In genomic region chr17:78587174-78587573, GRCm38 (mm10) we compare ENCODE assay signal across 10 mouse cellular contexts.
DNase-seq lines count a peak whose midpoint lies in the region; ATAC-seq and TF ChIP-seq lines count a peak whose summit lies in the region.
"Had no signal": no experiment of that assay in that cellular context is flagged by ENCODE, and none has a peak within 500 bp of the region (broad histone marks: within the 10 kb centered on the region; RNA-seq: fewer than 3 reads in every experiment).

No protein-coding gene starts in this region.

- no peak for TF ChIP-seq EP300 in stomach, postnatal 0 days (optimal IDR thresholded peaks at IDR 0.05)

- H3K9me3 ChIP-seq in stomach, embryonic 15.5 days: no peaks in the 10 kb centered on the region
- no peaks in the 10 kb centered on the region for H3K9me3 ChIP-seq in stomach, postnatal 0 days (ENCODE audit: control insufficient read depth, low read length)
- H3K9me3 ChIP-seq in liver, embryonic 16.5 days (replicated peaks; ENCODE audit: control insufficient read depth, low read length): no peaks in the 10 kb centered on the region

- H3K27ac ChIP-seq in stomach, embryonic 15.5 days: no peak overlapping the region
- H3K27ac ChIP-seq in stomach, postnatal 0 days (replicated peaks): no peak overlapping the region
- peak overlapping the region; percentile 74 for H3K27ac ChIP-seq in liver, embryonic 16.5 days (ENCODE audit: low read length)

- H3K4me2 ChIP-seq in stomach, embryonic 15.5 days: peak overlapping the region; percentile 5; the same call in 1 of the 2 replicates
- H3K4me2 ChIP-seq in stomach, postnatal 0 days (replicated peaks; ENCODE audit: low read depth): no peak overlapping the region
- peak overlapping the region; percentile 62 for H3K4me2 ChIP-seq in liver, embryonic 16.5 days (ENCODE audit: low read depth, low read length)

- ATAC-seq in stomach, embryonic 15.5 days (ENCODE audit: insufficient read depth, low FRiP score, low read depth): peak; percentile 78; the same call in 1 of the 2 replicates
- ATAC-seq in stomach, postnatal 0 days (ENCODE audit: low FRiP score, low TSS enrichment): no peak
- peak; percentile 91 for ATAC-seq in liver, embryonic 16.5 days (ENCODE audit: low read depth)

- TF ChIP-seq CTCF in stomach, postnatal 0 days (IDR thresholded peaks at IDR 0.05; ENCODE audit: low read depth): no peak

- no peak overlapping the region for H3K4me3 ChIP-seq in stomach, embryonic 15.5 days (replicated peaks)
- H3K4me3 ChIP-seq in stomach, postnatal 0 days (ENCODE audit: low read depth, low read length): no peak overlapping the region
- H3K4me3 ChIP-seq in liver, embryonic 16.5 days (ENCODE audit: low read depth, low read length): peak overlapping the region; percentile 43
- H3K4me3 ChIP-seq: layer of hippocampus, adult 2 months had no signal

- no peaks in the 10 kb centered on the region for H3K4me1 ChIP-seq in stomach, embryonic 15.5 days
- H3K4me1 ChIP-seq in stomach, postnatal 0 days (replicated peaks; ENCODE audit: control insufficient read depth, insufficient read depth): no peaks in the 10 kb centered on the region
- peaks cover 22% of the 10 kb centered on the region for H3K4me1 ChIP-seq in liver, embryonic 16.5 days (ENCODE audit: control insufficient read depth, low read depth, low read length)

- 9% methylated on average over 7 of the region's 7 CpGs for WGBS in stomach, embryonic 15.5 days
- WGBS in stomach, postnatal 0 days: 12% methylated on average over 7 of the region's 7 CpGs
- 1% methylated on average over 7 of the region's 7 CpGs for WGBS in liver, embryonic 16.5 days (ENCODE audit: insufficient replicate concordance)

- no peaks in the 10 kb centered on the region for H3K36me3 ChIP-seq in stomach, embryonic 15.5 days
- no peaks in the 10 kb centered on the region for H3K36me3 ChIP-seq in stomach, postnatal 0 days (ENCODE audit: control insufficient read depth, insufficient read depth, low read length)
- no peaks in the 10 kb centered on the region for H3K36me3 ChIP-seq in liver, embryonic 16.5 days (ENCODE audit: control insufficient read depth, insufficient read depth)

- DNase-seq in adrenal gland, postnatal 10 days: peak; percentile 27
- DNase-seq in adrenal gland, adult 18-20 months (ENCODE audit: low spot score in 2 of 2): no peak
- no peak for DNase-seq in stomach, postnatal 0 days (ENCODE audit: low spot score)
- no peak for DNase-seq in frontal cortex, postnatal 14 days (ENCODE audit: low spot score in 2 of 2)
- no peak for DNase-seq in urinary bladder, postnatal 14 days (ENCODE audit: low spot score)
- DNase-seq in neural tube, embryonic 10.5 days (ENCODE audit: extremely low spot score, low spot score): no peak
- DNase-seq: gastrocnemius, postnatal 10 days had no signal

- H3K9ac ChIP-seq in stomach, embryonic 15.5 days: no peak overlapping the region
- H3K9ac ChIP-seq in stomach, postnatal 0 days (ENCODE audit: low read length): no peak overlapping the region
- peak overlapping the region; percentile 37; the same call in 1 of the 2 replicates for H3K9ac ChIP-seq in liver, embryonic 16.5 days (ENCODE audit: low read depth, low read length)

- H3K27me3 ChIP-seq in stomach, embryonic 15.5 days (replicated peaks): no peaks in the 10 kb centered on the region
- no peaks in the 10 kb centered on the region for H3K27me3 ChIP-seq in stomach, postnatal 0 days (ENCODE audit: control insufficient read depth, insufficient read depth, low read length)
- H3K27me3 ChIP-seq in liver, embryonic 16.5 days (ENCODE audit: control insufficient read depth, insufficient read depth, low read depth, low read length): no peaks in the 10 kb centered on the region
